Mouse (Mus musculus) heart, embryonic 14.5 days (tissue): ENCODE results near the gene Mixl1. TPM values are rescaled to one million over a fixed set of nuclear protein-coding genes. Genes with fewer than 3 reads are reported as not detected.

ENCODE experiments used
- ATAC-seq: fragments of 200-750 bp; cut with Nextera tagmentation; 2 replicates; pipeline ENCODE4 v1.8.0; 2017; ENCODE audit warnings: low read depth, moderate TSS enrichment; ENCODE audit not compliant: insufficient number of reproducible peaks, insufficient read depth, low FRiP score
- H3K27ac ChIP-seq, 2 experiments: fragments of 200-500 bp in 1 of 2; fragments of 300-500 bp in 1 of 2; sonication (generic) in 1 of 2; replicated peaks in 1 of 2; 2 replicates each; pipeline ENCODE4 v1.5.1; 2012 to 2014; ENCODE audit warnings: low read depth in 2 of 2, low read length in 2 of 2, control low read depth in 1 of 2, mild to moderate bottlenecking in 1 of 2, mixed read lengths in 1 of 2; ENCODE audit not compliant: control insufficient read depth in 1 of 2, insufficient read depth in 1 of 2
- H3K27me3 ChIP-seq: fragments of 300-500 bp; sonication (generic); 2 replicates; pipeline ENCODE4 v1.6.1; 2014; ENCODE audit warnings: mild to moderate bottlenecking, low read length, control low read depth; ENCODE audit not compliant: control insufficient read depth, insufficient read depth
- H3K36me3 ChIP-seq: fragments of 300-500 bp; sonication (generic); 2 replicates; pipeline ENCODE4 v1.6.1; 2014; ENCODE audit warnings: mild to moderate bottlenecking, control low read depth, low read length, mixed read lengths; ENCODE audit not compliant: control insufficient read depth, insufficient read depth
- H3K4me1 ChIP-seq, 2 experiments: fragments of 200-500 bp in 1 of 2; fragments of 300-500 bp in 1 of 2; sonication (generic) in 1 of 2; 2 replicates each; pipeline ENCODE4 v1.6.1; 2012 to 2014; ENCODE audit warnings: low read length in 2 of 2, control low read depth in 1 of 2, mixed read lengths in 1 of 2; ENCODE audit not compliant: control insufficient read depth in 2 of 2, insufficient read depth in 2 of 2
- H3K4me2 ChIP-seq: fragments of 300-500 bp; sonication (generic); 2 replicates; pipeline ENCODE4 v1.6.1; 2014; ENCODE audit warnings: mild to moderate bottlenecking, low read length
- H3K4me3 ChIP-seq, 2 experiments: fragments of 200-500 bp in 1 of 2; fragments of 300-500 bp in 1 of 2; sonication (generic) in 1 of 2; 2 replicates each; pipeline ENCODE4 v1.5.1; 2012 to 2014; ENCODE audit warnings: low read length in 2 of 2, mild to moderate bottlenecking in 2 of 2, control low read depth in 1 of 2, low read depth in 1 of 2, moderate library complexity in 1 of 2; ENCODE audit not compliant: control insufficient read depth in 1 of 2, insufficient read depth in 1 of 2
- H3K9ac ChIP-seq: fragments of 300-500 bp; sonication (generic); 2 replicates; pipeline ENCODE4 v1.6.1; 2014; ENCODE audit warnings: mild to moderate bottlenecking, low read length
- H3K9me3 ChIP-seq: fragments of 300-500 bp; sonication (generic); 2 replicates; pipeline ENCODE4 v1.6.1; 2016; ENCODE audit warnings: low read length, control low read depth; ENCODE audit not compliant: control insufficient read depth
- WGBS: fragments of 180-500 bp; shearing (Covaris S2); extraction: QIAGEN DNeasy Blood & Tissue Kit; methylation state at CpG from one replicate; pipeline ENCODE4 v1.1.7; 2014; 5-methylcytosine and 5-hydroxymethylcytosine counted together
- polyA plus RNA-seq: library from polyadenylated mRNA; unstranded; fragments of >200 nt; fragmentation: Nextera tagmentation; extraction: Ambion mirVana; gene quantifications from 2 replicates; pipeline ENCODE4 v1.2.1, GENCODE M21; 2014

The Mixl1 gene
- polyA plus RNA-seq, result 0.14 TPM in 1 of 2 replicates, not detected in the other

GRCm38 (mm10) chr1:180696626-180697352 lies at the start of gene Mixl1:
Gene Mixl1, minus strand, starts transcription at chr1:180697034.
- WGBS, result 1% methylated on average over 78 of the region's 79 CpGs
- peak within 1 kb of the TSS; percentile 42 to 47 for H3K4me3 ChIP-seq
- H3K4me2 ChIP-seq, result peak within 1 kb of the TSS; percentile 79
- no peak within 1 kb of the TSS for H3K27ac ChIP-seq
- peaks cover 7 to 8% of the 10 kb centered on the region in 2 experiments; a peak in 2 of 4 replicates for H3K4me1 ChIP-seq
- peak within 1 kb of the TSS; percentile 57; the same call in 1 of the 2 replicates for H3K9ac ChIP-seq
- no peaks in the 10 kb centered on the region for H3K9me3 ChIP-seq
- H3K27me3 ChIP-seq, result peaks cover 52% of the 10 kb centered on the region
- H3K36me3 ChIP-seq, result peaks cover 3% of the 10 kb centered on the region
- ATAC-seq, result no peak

GRCm38 (mm10) chr1:180729231-180729630 lies 32.4 kb upstream of the Mixl1 start:
- H3K9me3 ChIP-seq, result no peaks in the 10 kb centered on the region
- WGBS, result 81% methylated on average over 3 of the region's 3 CpGs
- no peaks in the 10 kb centered on the region for H3K27me3 ChIP-seq
- peaks cover 7% of the 10 kb centered on the region for H3K36me3 ChIP-seq
- H3K4me2 ChIP-seq, result no peak overlapping the region
- no peak overlapping the region for H3K9ac ChIP-seq
- peaks cover 4 to 32% of the 10 kb centered on the region in 2 experiments for H3K4me1 ChIP-seq
- H3K27ac ChIP-seq, result no peak overlapping the region
- no peak overlapping the region for H3K4me3 ChIP-seq
- ATAC-seq, result no peak

GRCm38 (mm10) chr1:180726183-180726582 lies 29.3 kb upstream of the Mixl1 start:
- Histone ChIP-seq H3K4me1 (peaks cover 4 to 32% of the 10 kb centered on the region in 2 experiments), H3K4me2 (peak overlapping the region; percentile 69), H3K9ac (peak overlapping the region; percentile 99), H3K27me3 (no peaks in the 10 kb centered on the region), H3K4me3 (peak overlapping the region; percentile 97 to 100), H3K36me3 (no peaks in the 10 kb centered on the region), H3K9me3 (no peaks in the 10 kb centered on the region), H3K27ac (peak overlapping the region; percentile 77 to 91)
- peak; percentile 69 for ATAC-seq
- under 1% methylated on average over 33 of the region's 42 CpGs for WGBS

GRCm38 (mm10) chr1:180725704-180726179 lies 28.9 kb upstream of the Mixl1 start, which contains the start of gene Acbd3:
Gene Acbd3, plus strand, starts transcription at chr1:180726043.
- Histone ChIP-seq H3K9me3 (no peaks in the 10 kb centered on the region), H3K36me3 (no peaks in the 10 kb centered on the region), H3K4me1 (peaks cover 4 to 32% of the 10 kb centered on the region in 2 experiments), H3K27ac (peak within 1 kb of the TSS; percentile 77 to 91), H3K4me3 (peak within 1 kb of the TSS; percentile 97 to 100), H3K9ac (peak within 1 kb of the TSS; percentile 99), H3K4me2 (peak within 1 kb of the TSS; percentile 73), H3K27me3 (no peaks in the 10 kb centered on the region)
- under 1% methylated on average over 52 of the region's 52 CpGs for WGBS
- peak; percentile 94 for ATAC-seq

GRCm38 (mm10) chr1:180723701-180724238 lies 26.9 kb upstream of the Mixl1 start:
- H3K9ac ChIP-seq, result no peak overlapping the region
- no peaks in the 10 kb centered on the region for H3K27me3 ChIP-seq
- ATAC-seq, result no peak
- peaks cover 2 to 19% of the 10 kb centered on the region in 2 experiments for H3K4me1 ChIP-seq
- H3K9me3 ChIP-seq, result no peaks in the 10 kb centered on the region
- no peak overlapping the region for H3K4me2 ChIP-seq
- H3K27ac ChIP-seq, result no peak overlapping the region
- no peak overlapping the region for H3K4me3 ChIP-seq
- no peaks in the 10 kb centered on the region for H3K36me3 ChIP-seq
- 37% methylated on average over 1 of the region's 1 CpGs for WGBS

GRCm38 (mm10) chr1:180722608-180723007 lies 25.8 kb upstream of the Mixl1 start:
- no peak overlapping the region for H3K4me3 ChIP-seq
- no peaks in the 10 kb centered on the region for H3K9me3 ChIP-seq
- H3K4me2 ChIP-seq, result no peak overlapping the region
- 46% methylated on average over 1 of the region's 1 CpGs for WGBS
- no peak overlapping the region for H3K27ac ChIP-seq
- no peak for ATAC-seq
- peaks cover 2 to 10% of the 10 kb centered on the region in 2 experiments for H3K4me1 ChIP-seq
- no peaks in the 10 kb centered on the region for H3K36me3 ChIP-seq
- H3K27me3 ChIP-seq, result no peaks in the 10 kb centered on the region
- H3K9ac ChIP-seq, result no peak overlapping the region

GRCm38 (mm10) chr1:180719951-180720689 lies 23.3 kb upstream of the Mixl1 start:
- no peaks in the 10 kb centered on the region for H3K9me3 ChIP-seq
- no peaks in the 10 kb centered on the region for H3K36me3 ChIP-seq
- ATAC-seq, result no peak
- no peak overlapping the region for H3K27ac ChIP-seq
- H3K27me3 ChIP-seq, result no peaks in the 10 kb centered on the region
- no peak overlapping the region for H3K4me2 ChIP-seq
- no peak overlapping the region for H3K4me3 ChIP-seq
- peaks cover 0 to 1% of the 10 kb centered on the region in 2 experiments; a peak in 1 of 4 replicates for H3K4me1 ChIP-seq
- H3K9ac ChIP-seq, result no peak overlapping the region
- 41% methylated on average over 5 of the region's 5 CpGs for WGBS
